Mouse (Mus musculus): Measurements from ENCODE around the gene Ubl4b.
A peak's percentile ranks its signal among the peaks of the same experiment; 100 is the strongest.

GRCm38 (mm10) chr3:107579466-107579865, 24.6 kb upstream of the Ubl4b start:
- TF ChIP-seq CTCF (IDR thresholded peaks at IDR 0.05; ENCODE audit: extremely low read depth, insufficient read length, insufficient replicate concordance, low read depth, low read length) (peak; percentile 64; the same call in 1 of the 2 replicates), POLR2A (IDR thresholded peaks at IDR 0.05; ENCODE audit: low read depth, low read length) (no peak)
